Mouse (Mus musculus) brain, adult 2 months (tissue): ENCODE results near the gene Hsd17b3.
"Not testable (repeated sequence)": the region's sequence is repeated elsewhere in the genome, so short reads cannot be mapped to it uniquely, and the experiment has no call there.

Experiments
- DNase-seq: peaks from one replicate; pipeline ENCODE4 v3.0.0; 2011; ENCODE audit warnings: low read depth, low spot score

Hsd17b3 gene

GRCm38 (mm10) chr13:64083331-64083730 is 5.7 kb downstream of the Hsd17b3 start:
- DNase-seq = no peak

DNA sequence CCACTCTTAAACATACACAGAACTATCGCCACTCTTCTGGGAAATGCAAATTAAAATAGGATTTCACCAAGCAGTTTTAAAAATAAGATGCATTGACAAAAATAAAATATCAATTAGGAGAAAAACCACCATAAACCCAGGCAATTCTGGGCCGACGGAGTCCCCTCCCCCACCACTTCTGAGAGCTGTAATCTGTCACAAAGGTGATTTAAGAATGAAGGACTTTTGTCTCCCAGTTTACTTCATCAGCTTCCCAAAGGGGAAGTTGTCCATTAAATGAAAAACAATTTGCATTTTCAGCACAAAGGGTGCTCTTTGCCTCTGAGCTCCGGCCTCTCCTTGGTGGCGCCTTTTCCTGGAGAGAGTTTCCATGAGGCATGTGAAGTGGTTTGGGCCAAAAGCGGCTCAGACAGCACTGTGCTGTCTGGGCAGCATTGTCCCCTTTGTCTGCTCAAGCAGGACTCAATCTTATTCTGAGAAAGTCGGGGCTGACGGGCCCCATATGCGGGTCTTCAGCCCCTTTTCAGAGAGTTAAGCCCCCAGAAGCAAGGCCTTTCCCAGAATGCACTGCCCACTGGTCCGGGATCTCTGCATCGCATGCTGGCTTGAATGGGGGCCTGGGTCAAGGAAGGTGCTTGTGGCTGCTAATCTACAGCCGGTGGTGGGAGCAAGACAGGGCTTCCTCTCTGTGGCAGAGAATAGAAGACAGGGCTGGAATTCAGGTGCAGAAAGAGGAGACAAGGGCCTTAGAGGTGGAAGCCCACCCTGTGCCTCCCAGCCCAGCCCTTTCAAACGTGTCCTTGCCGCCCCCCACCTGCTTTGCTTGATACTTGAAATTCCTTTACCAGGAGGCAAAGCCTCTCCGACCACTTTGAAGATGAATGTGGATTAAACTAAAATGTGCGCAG is 7.8 kb downstream of the Hsd17b3 start:
- DNase-seq = no peak

DNA sequence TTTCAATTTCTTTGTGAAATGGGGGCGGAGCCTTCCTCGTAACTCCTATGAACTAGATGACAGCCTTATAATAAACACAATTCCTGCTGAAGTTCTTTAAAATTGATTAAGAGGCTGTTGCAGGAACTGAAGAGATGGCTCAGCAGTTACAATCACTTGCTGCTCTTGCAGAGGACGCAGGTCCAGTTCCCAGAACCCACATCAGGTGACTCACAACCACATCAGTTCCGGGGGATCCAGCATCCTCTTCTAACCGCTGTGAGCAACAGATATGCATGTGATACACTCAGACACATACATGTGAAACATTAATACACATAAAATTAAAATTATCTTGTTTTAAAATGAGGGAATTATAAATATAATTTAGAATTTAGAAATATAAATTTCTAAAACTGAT is 11.4 kb downstream of the Hsd17b3 start:
- DNase-seq = no peak

GRCm38 (mm10) chr13:64076074-64076473 is 13.0 kb downstream of the Hsd17b3 start:
- no peak for DNase-seq

DNA sequence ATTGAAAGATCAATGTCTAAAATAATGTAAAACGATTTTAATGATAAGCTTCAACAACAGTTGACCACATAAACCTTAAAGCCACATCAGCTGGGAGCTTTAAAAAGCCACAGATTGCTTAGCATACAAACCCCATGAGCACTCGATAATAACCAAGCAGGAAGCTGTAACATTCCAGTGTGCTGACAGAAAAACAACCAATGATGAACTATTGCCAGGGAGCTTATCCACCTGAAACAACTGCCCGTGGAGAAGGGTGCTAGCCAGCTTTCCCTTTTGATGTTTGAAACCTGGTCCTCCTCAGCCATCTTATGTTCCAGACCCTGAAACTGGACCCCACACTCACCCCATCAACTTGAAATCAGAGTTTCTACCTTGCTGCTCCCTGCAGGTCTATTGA is 22.4 kb downstream of the Hsd17b3 start:
- DNase-seq = no peak

- peak; percentile 3 for DNase-seq
Measured at GRCm38 (mm10) chr13:64064276-64064675, 24.8 kb downstream of the Hsd17b3 start.

DNA sequence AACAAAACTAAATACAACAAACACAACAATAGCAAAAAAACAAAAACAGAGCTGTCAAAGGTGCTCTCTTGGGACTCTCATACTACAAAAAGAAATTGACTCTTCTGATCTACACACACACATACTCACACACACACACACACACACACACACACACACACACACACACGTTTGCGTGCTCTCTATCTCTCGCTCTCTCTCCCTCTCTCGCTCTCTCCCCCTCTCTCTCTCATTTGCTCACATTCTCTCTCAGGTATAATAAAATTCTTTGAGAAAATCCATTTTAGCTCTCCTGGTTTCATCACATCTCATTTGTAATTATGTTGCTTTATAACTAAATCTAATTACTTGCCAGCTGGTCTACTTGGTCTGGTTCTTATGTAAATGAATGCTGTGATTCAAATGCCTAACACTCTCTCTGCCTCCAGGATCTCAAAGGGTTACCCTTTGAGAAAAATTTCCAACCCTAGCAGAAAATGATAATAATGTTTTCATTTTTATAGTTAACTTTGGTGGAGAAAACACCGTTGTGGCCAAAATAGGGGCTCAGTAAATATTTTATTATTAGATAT is 28.0 kb downstream of the Hsd17b3 start:
- DNase-seq = no peak

GRCm38 (mm10) chr13:64053959-64054358 is 35.1 kb downstream of the Hsd17b3 start:
- DNase-seq = no peak

DNA sequence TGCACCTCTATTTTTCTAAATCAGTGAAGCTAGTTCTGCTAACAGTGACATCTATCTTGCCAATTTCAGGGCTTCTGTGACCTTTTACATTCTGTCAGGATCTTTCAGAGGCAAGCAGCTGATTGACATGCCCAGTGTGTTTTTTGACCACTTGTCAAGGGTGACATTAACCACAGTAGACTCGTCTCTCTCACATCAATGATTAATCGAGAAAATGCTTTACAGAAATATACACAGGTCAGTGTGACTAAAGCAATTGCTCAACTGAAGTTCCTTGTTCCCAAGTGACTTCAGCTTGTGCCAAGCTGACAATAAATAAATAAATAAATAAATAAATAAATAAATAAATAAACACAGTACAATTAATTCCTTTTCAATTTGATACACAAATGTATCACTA is 36.7 kb downstream of the Hsd17b3 start:
- DNase-seq = not testable (repeated sequence)

DNA sequence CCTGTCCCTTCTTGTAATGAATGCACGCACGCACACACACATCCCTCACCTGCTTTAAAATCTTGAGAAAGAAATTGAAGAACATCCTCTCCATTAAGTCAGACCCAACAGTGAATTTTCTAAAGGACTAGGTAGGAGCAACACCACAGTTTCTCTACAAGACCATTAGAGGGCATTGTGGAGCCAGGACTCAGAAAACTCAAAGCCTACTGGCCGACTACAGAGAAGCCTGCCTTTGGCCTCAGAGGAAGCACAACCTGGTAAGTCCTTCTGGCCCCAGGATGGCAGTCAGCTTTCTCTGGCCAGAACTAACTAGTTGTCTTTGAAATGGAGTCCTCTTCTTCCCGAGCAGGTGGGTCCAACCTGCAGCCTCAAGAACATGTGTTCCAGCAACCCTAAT is 38.1 kb downstream of the Hsd17b3 start:
- DNase-seq = peak; percentile 27

GRCm38 (mm10) chr13:64049535-64049934 is 39.5 kb downstream of the Hsd17b3 start:
- no peak for DNase-seq

- DNase-seq = no peak
Measured at GRCm38 (mm10) chr13:64048467-64048866, 40.6 kb downstream of the Hsd17b3 start.

GRCm38 (mm10) chr13:64039976-64040375 is 49.1 kb downstream of the Hsd17b3 start:
- DNase-seq = no peak

GRCm38 (mm10) chr13:64038114-64038513 is 50.9 kb downstream of the Hsd17b3 start:
- DNase-seq = peak; percentile 56

GRCm38 (mm10) chr13:64036079-64037011 is 52.7 kb downstream of the Hsd17b3 start:
- peak; percentile 84 for DNase-seq

DNA sequence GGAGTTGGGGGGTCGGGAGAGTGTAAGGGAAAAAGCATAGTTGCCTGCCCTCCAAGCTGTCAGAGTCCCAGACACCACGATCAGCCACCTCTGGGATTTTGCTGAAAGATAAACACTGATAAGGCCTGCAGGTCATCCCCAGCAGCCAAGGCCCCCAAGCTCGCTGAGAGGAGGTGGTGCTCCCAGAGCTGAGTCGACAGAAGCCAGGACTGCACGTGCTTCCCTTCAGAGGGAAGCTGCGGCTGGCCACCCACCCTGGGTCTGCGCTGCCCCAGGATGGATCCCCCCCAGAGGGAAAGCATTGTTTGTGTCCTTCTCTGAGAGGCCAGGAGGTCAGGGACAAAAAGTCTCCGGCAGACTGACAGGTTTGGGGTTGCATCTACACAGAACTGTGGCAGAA is 54.0 kb downstream of the Hsd17b3 start:
- DNase-seq = no peak

GRCm38 (mm10) chr13:64033921-64034320 is 55.1 kb downstream of the Hsd17b3 start:
- DNase-seq = no peak

- no peak for DNase-seq
Measured at GRCm38 (mm10) chr13:64033181-64033580, 55.8 kb downstream of the Hsd17b3 start.

- no peak for DNase-seq
Measured at GRCm38 (mm10) chr13:64031254-64031653, 57.8 kb downstream of the Hsd17b3 start.

- no peak for DNase-seq
Measured at GRCm38 (mm10) chr13:64030792-64031191, 58.2 kb downstream of the Hsd17b3 start.

GRCm38 (mm10) chr13:64024803-64025202 is 64.2 kb downstream of the Hsd17b3 start:
- DNase-seq = no peak
